Comparison of ENCODE assay signal across 8 mouse cellular contexts in the genomic region with DNA sequence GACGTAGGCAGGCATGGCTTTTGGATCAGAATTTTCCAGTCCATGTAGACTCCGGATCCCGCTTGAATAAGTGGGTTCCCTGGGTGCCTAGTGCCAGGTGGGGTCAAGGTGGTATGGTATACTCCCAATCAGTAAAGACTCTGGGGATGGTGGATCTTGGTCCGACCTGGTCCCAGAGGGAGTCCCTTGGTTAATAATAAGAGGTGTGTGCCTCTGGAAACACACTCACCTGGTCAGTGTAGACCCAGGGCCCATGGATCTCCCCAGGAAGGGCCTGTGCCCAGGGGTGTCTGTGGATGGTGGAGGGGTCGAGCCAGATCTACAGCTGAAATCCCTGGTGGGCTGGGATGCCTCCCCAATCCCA. TPM values are rescaled to one million over a fixed set of nuclear protein-coding genes. Genes with fewer than 3 reads are reported as not detected.
DNase-seq lines count a peak whose midpoint lies in the region; ATAC-seq and TF ChIP-seq lines count a peak whose summit lies in the region.

No protein-coding gene starts in this region.

- WGBS in lung, adult 2 months, result 40% methylated on average over 5 of the region's 5 CpGs
- 41% methylated on average over 5 of the region's 5 CpGs for WGBS in embryonic facial prominence, embryonic 15.5 days
- 46% methylated on average over 5 of the region's 5 CpGs for WGBS in intestine, embryonic 15.5 days
- 41% methylated on average over 5 of the region's 5 CpGs for WGBS in neural tube, embryonic 12.5 days

- H3K36me3 ChIP-seq in embryonic facial prominence, embryonic 15.5 days, result peaks cover 39% of the 10 kb centered on the region
- H3K36me3 ChIP-seq in intestine, embryonic 15.5 days, result peaks cover 18% of the 10 kb centered on the region
- peaks cover 28% of the 10 kb centered on the region for H3K36me3 ChIP-seq in neural tube, embryonic 12.5 days

- H3K9me3 ChIP-seq in embryonic facial prominence, embryonic 15.5 days (replicated peaks), result no peaks in the 10 kb centered on the region
- no peaks in the 10 kb centered on the region for H3K9me3 ChIP-seq in intestine, embryonic 15.5 days
- H3K9me3 ChIP-seq in neural tube, embryonic 12.5 days, result no peaks in the 10 kb centered on the region

- H3K4me2 ChIP-seq in embryonic facial prominence, embryonic 15.5 days (replicated peaks), result peak overlapping the region; percentile 79
- peak overlapping the region; percentile 84 for H3K4me2 ChIP-seq in intestine, embryonic 15.5 days (replicated peaks)
- peak overlapping the region; percentile 75 for H3K4me2 ChIP-seq in neural tube, embryonic 12.5 days (replicated peaks)

- no peak for ATAC-seq in embryonic facial prominence, embryonic 15.5 days (ENCODE audit: insufficient number of reproducible peaks, low FRiP score, low TSS enrichment, low read depth)
- no peak for ATAC-seq in intestine, embryonic 15.5 days
- ATAC-seq in neural tube, embryonic 12.5 days (ENCODE audit: low FRiP score, low read depth), result no peak

- H3K27ac ChIP-seq in embryonic facial prominence, embryonic 15.5 days (replicated peaks), result peak overlapping the region; percentile 95
- peak overlapping the region; percentile 89 for H3K27ac ChIP-seq in intestine, embryonic 15.5 days
- H3K27ac ChIP-seq in neural tube, embryonic 12.5 days, result peak overlapping the region; percentile 65

- TF ChIP-seq CTCF in lung, adult 2 months (IDR thresholded peaks at IDR 0.05; ENCODE audit: insufficient read depth, low read length), result no peak

- TF ChIP-seq POLR2A in lung, adult 2 months (IDR thresholded peaks at IDR 0.05; ENCODE audit: borderline replicate concordance, extremely low read depth, low read depth, low read length), result no peak

- H3K9ac ChIP-seq in embryonic facial prominence, embryonic 15.5 days, result peak overlapping the region; percentile 76
- H3K9ac ChIP-seq in intestine, embryonic 15.5 days, result peak overlapping the region; percentile 83
- H3K9ac ChIP-seq in neural tube, embryonic 12.5 days, result peak overlapping the region; percentile 88

- peak overlapping the region; percentile 97 for H3K4me3 ChIP-seq in lung, adult 2 months (replicated peaks; ENCODE audit: extremely low read depth, low read depth, low read length)
- peak overlapping the region; percentile 90 for H3K4me3 ChIP-seq in embryonic facial prominence, embryonic 15.5 days (replicated peaks)
- peak overlapping the region; percentile 77 for H3K4me3 ChIP-seq in intestine, embryonic 15.5 days (replicated peaks)
- peak overlapping the region; percentile 75 for H3K4me3 ChIP-seq in neural tube, embryonic 12.5 days

- DNase-seq in lung, adult 2 months, result peak; percentile 44
- no peak for DNase-seq in lung, adult 18-20 months
- DNase-seq in gastrocnemius, adult 18-20 months (ENCODE audit: low spot score), result no peak
- DNase-seq in adrenal gland, adult 8-10 months, result no peak
- DNase-seq in cerebellum, postnatal 36 days, result no peak

- H3K27me3 ChIP-seq in embryonic facial prominence, embryonic 15.5 days, result no peaks in the 10 kb centered on the region
- H3K27me3 ChIP-seq in intestine, embryonic 15.5 days (replicated peaks), result no peaks in the 10 kb centered on the region
- no peaks in the 10 kb centered on the region for H3K27me3 ChIP-seq in neural tube, embryonic 12.5 days (replicated peaks)

- H3K4me1 ChIP-seq in lung, adult 2 months (ENCODE audit: control insufficient read depth, insufficient read depth, low read length), result peaks cover 12% of the 10 kb centered on the region
- peaks cover 21% of the 10 kb centered on the region for H3K4me1 ChIP-seq in embryonic facial prominence, embryonic 15.5 days
- peaks cover 12% of the 10 kb centered on the region; the same call in 1 of the 2 replicates for H3K4me1 ChIP-seq in intestine, embryonic 15.5 days (replicated peaks)
- peaks cover 17% of the 10 kb centered on the region for H3K4me1 ChIP-seq in neural tube, embryonic 12.5 days

RNA-seq across cellular contexts. Expression of a gene that starts 0.7 kb away (rescaled TPM):
- 15.4 and 20.0 TPM in 2 replicates for polyA plus RNA-seq in lung, adult 2 months (2012; rRNA removed)
- polyA plus RNA-seq in embryonic facial prominence, embryonic 15.5 days (2015; fragmentation: Nextera tagmentation; extraction: Ambion mirVana), result 27.9 and 30.2 TPM in 2 replicates
- polyA plus RNA-seq in intestine, embryonic 15.5 days (2015; fragmentation: Nextera tagmentation; extraction: Ambion mirVana), result 25.2 TPM in 2 replicates
- polyA plus RNA-seq in neural tube, embryonic 12.5 days (2016; fragmentation: Nextera tagmentation; extraction: Ambion mirVana), result 22.2 and 25.2 TPM in 2 replicates
- total RNA-seq in gastrocnemius, adult 18-20 months (2021), result 1 to 10 TPM; 3.6 to 3.7 TPM
- total RNA-seq in adrenal gland, adult 8-10 months (2022), result 10 to 100 TPM; 17.0 to 28.2 (median 22.8) TPM

RNA-seq across cellular contexts. Expression of a gene that starts 0.8 kb away (rescaled TPM):
- polyA plus RNA-seq in lung, adult 2 months (2012; rRNA removed), result 65.7 and 73.3 TPM in 2 replicates
- 32.5 and 37.7 TPM in 2 replicates for polyA plus RNA-seq in embryonic facial prominence, embryonic 15.5 days (2015; fragmentation: Nextera tagmentation; extraction: Ambion mirVana)
- 27.6 and 28.3 TPM in 2 replicates for polyA plus RNA-seq in intestine, embryonic 15.5 days (2015; fragmentation: Nextera tagmentation; extraction: Ambion mirVana)
- polyA plus RNA-seq in neural tube, embryonic 12.5 days (2016; fragmentation: Nextera tagmentation; extraction: Ambion mirVana), result 41.0 and 41.5 TPM in 2 replicates
- total RNA-seq in gastrocnemius, adult 18-20 months (2021), result 100 to 1,000 TPM in 1 of 2 experiments, 10 to 100 TPM in 1; 90.4 to 115 TPM
- 10 to 100 TPM; 41.9 to 52.6 (median 47.6) TPM for total RNA-seq in adrenal gland, adult 8-10 months (2022)

RNA-seq across cellular contexts. Expression of a gene that starts 11.0 kb away (rescaled TPM):
- 14.6 and 18.7 TPM in 2 replicates for polyA plus RNA-seq in lung, adult 2 months (2012; rRNA removed)
- 20.7 and 23.3 TPM in 2 replicates for polyA plus RNA-seq in embryonic facial prominence, embryonic 15.5 days (2015; fragmentation: Nextera tagmentation; extraction: Ambion mirVana)
- polyA plus RNA-seq in intestine, embryonic 15.5 days (2015; fragmentation: Nextera tagmentation; extraction: Ambion mirVana), result 26.1 and 26.6 TPM in 2 replicates
- polyA plus RNA-seq in neural tube, embryonic 12.5 days (2016; fragmentation: Nextera tagmentation; extraction: Ambion mirVana), result 37.8 and 39.1 TPM in 2 replicates
- total RNA-seq in gastrocnemius, adult 18-20 months (2021), result 10 to 100 TPM; 15.4 to 17.6 TPM
- 10 to 100 TPM; 20.9 to 32.9 (median 31.4) TPM for total RNA-seq in adrenal gland, adult 8-10 months (2022)

RNA-seq across cellular contexts. Expression of a gene that starts 19.4 kb away (rescaled TPM):
- polyA plus RNA-seq in lung, adult 2 months (2012; rRNA removed), result 8.8 and 15.4 TPM in 2 replicates
- 18.2 and 25.1 TPM in 2 replicates for polyA plus RNA-seq in embryonic facial prominence, embryonic 15.5 days (2015; fragmentation: Nextera tagmentation; extraction: Ambion mirVana)
- 11.9 and 12.2 TPM in 2 replicates for polyA plus RNA-seq in intestine, embryonic 15.5 days (2015; fragmentation: Nextera tagmentation; extraction: Ambion mirVana)
- 17.0 and 18.2 TPM in 2 replicates for polyA plus RNA-seq in neural tube, embryonic 12.5 days (2016; fragmentation: Nextera tagmentation; extraction: Ambion mirVana)
- total RNA-seq in gastrocnemius, adult 18-20 months (2021), result 1 to 10 TPM in 1 of 2 experiments, under 1 TPM in 1; 0.88 to 1.5 TPM
- 10 to 100 TPM; 19.4 to 49.8 (median 33.2) TPM for total RNA-seq in adrenal gland, adult 8-10 months (2022)

RNA-seq across cellular contexts. Expression of a gene that starts 19.4 kb away (rescaled TPM):
- polyA plus RNA-seq in lung, adult 2 months (2012; rRNA removed), result 130 and 140 TPM in 2 replicates
- polyA plus RNA-seq in embryonic facial prominence, embryonic 15.5 days (2015; fragmentation: Nextera tagmentation; extraction: Ambion mirVana), result 121 and 138 TPM in 2 replicates
- polyA plus RNA-seq in intestine, embryonic 15.5 days (2015; fragmentation: Nextera tagmentation; extraction: Ambion mirVana), result 110 and 122 TPM in 2 replicates
- 136 and 143 TPM in 2 replicates for polyA plus RNA-seq in neural tube, embryonic 12.5 days (2016; fragmentation: Nextera tagmentation; extraction: Ambion mirVana)
- 10 to 100 TPM; 18.7 to 23.3 TPM for total RNA-seq in gastrocnemius, adult 18-20 months (2021)
- 100 to 1,000 TPM; 102 to 131 (median 120) TPM for total RNA-seq in adrenal gland, adult 8-10 months (2022)
